Mouse (Mus musculus) liver, postnatal 0 days (tissue): ENCODE measurements around the gene Tcta. TPM values are rescaled to one million over a fixed set of nuclear protein-coding genes. Genes with fewer than 3 reads are reported as not detected.
A peak's percentile ranks its signal among the peaks of the same experiment; 100 is the strongest.

Experiments used
- ATAC-seq: fragments of 200-750 bp; cut with Nextera tagmentation; 2 replicates; pipeline ENCODE4 v1.8.0; 2017; ENCODE audit warnings: mild to moderate bottlenecking, moderate library complexity
- DNase-seq: peaks from one replicate; pipeline ENCODE4 v3.0.0-alpha.2; 2016
- H3K27ac ChIP-seq: fragments of 300-500 bp; sonication (generic); 2 replicates; pipeline ENCODE4 v1.5.1; 2014; ENCODE audit warnings: antibody characterized with exemption, moderate library complexity, mild to moderate bottlenecking, low read depth
- H3K27me3 ChIP-seq: fragments of 300-500 bp; sonication (generic); 2 replicates; pipeline ENCODE4 v1.6.1; 2014; ENCODE audit warnings: low read length, control low read depth, mixed read lengths; ENCODE audit not compliant: insufficient read depth
- H3K36me3 ChIP-seq: fragments of 300-500 bp; sonication (generic); replicated peaks from 2 replicates; pipeline ENCODE4 v1.6.1; 2014; ENCODE audit warnings: mild to moderate bottlenecking, control low read depth, low read length, moderate library complexity, mixed read lengths; ENCODE audit not compliant: insufficient read depth
- H3K4me1 ChIP-seq: fragments of 300-500 bp; sonication (generic); 2 replicates; pipeline ENCODE4 v1.6.1; 2014; ENCODE audit warnings: antibody characterized with exemption, mild to moderate bottlenecking, control low read depth; ENCODE audit not compliant: insufficient read depth
- H3K4me2 ChIP-seq: fragments of 300-500 bp; sonication (generic); 2 replicates; pipeline ENCODE4 v1.6.1; 2014; ENCODE audit warnings: low read depth, mild to moderate bottlenecking, low read length, moderate library complexity, mixed read lengths
- H3K4me3 ChIP-seq: fragments of 300-500 bp; sonication (generic); 2 replicates; pipeline ENCODE4 v1.5.1; 2014; ENCODE audit warnings: low read depth, low read length
- H3K9ac ChIP-seq: fragments of 300-500 bp; sonication (generic); replicated peaks from 2 replicates; pipeline ENCODE4 v1.6.1; 2014; ENCODE audit warnings: mild to moderate bottlenecking, moderate library complexity
- H3K9me3 ChIP-seq: fragments of 300-500 bp; sonication (generic); 2 replicates; pipeline ENCODE4 v1.6.1; 2016; ENCODE audit warnings: mild to moderate bottlenecking, control low read depth, low read length, mixed read lengths
- CTCF ChIP-seq: sonication (generic); IDR thresholded peaks from 2 replicates; pipeline ENCODE4 v1.5.1; 2016; ENCODE audit warnings: antibody characterized with exemption, low read depth
- EP300 ChIP-seq: IDR thresholded peaks from 2 replicates; pipeline ENCODE4 v1.6.1; 2016; ENCODE audit warnings: antibody characterized with exemption, low read depth, mild to moderate bottlenecking
- WGBS: fragments of 180-500 bp; shearing (Covaris S2); extraction: QIAGEN DNeasy Blood & Tissue Kit; methylation state at CpG from one replicate; pipeline ENCODE4 v1.1.7; 2014; ENCODE audit not compliant: insufficient replicate concordance; 5-methylcytosine and 5-hydroxymethylcytosine counted together
- polyA plus RNA-seq: library from polyadenylated mRNA; unstranded; fragments of >200 nt; fragmentation: Nextera tagmentation; extraction: Ambion mirVana; gene quantifications from 2 replicates; pipeline ENCODE4 v1.2.1, GENCODE M21; 2015

Gene Tcta
- polyA plus RNA-seq, 1 experiment from 2014 or later, result 16.3 TPM

DNA sequence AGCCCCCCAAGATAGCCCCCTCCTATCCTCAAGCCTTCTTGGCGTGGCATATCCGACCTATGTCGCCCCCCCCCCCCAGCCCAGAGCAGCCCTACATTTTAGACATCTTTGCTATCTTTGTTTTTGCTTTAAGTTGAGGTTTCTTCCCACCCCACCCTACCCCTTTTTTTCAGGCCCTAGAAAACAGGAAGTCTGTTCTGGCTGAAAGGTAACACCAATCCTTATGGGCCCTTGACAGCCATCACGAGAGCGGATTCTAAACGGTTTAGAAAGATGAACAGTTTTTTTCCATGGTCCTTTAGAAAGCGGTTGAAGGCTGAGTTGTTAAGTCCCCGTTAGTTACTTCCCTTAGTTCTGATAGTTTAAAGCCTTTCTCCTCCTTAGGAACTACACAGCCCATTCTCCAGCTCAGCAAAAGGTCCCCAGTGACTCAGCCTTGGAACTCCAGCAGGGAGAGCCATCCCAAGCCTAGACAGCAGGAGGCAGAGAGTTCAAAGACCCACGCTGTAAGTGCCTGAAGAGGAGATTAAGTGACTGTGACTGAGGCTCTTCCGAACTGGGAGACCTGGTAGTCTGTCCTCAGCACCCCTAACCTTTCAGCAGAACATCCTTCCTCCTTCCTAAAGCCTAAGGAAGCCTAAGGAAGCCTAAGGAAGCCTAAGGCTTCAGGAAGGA lies 39.6 kb downstream of the Tcta start:
- no peak for TF ChIP-seq EP300
- no peak for TF ChIP-seq CTCF
- ATAC-seq, result no peak
- Histone ChIP-seq H3K4me3 (no peak overlapping the region), H3K27me3 (no peaks in the 10 kb centered on the region), H3K36me3 (no peaks in the 10 kb centered on the region), H3K9ac (no peak overlapping the region), H3K4me1 (peaks cover 20% of the 10 kb centered on the region), H3K9me3 (no peaks in the 10 kb centered on the region), H3K27ac (no peak overlapping the region), H3K4me2 (no peak overlapping the region)
- no peak for DNase-seq
- WGBS, result 50% methylated on average over 10 of the region's 10 CpGs

DNA sequence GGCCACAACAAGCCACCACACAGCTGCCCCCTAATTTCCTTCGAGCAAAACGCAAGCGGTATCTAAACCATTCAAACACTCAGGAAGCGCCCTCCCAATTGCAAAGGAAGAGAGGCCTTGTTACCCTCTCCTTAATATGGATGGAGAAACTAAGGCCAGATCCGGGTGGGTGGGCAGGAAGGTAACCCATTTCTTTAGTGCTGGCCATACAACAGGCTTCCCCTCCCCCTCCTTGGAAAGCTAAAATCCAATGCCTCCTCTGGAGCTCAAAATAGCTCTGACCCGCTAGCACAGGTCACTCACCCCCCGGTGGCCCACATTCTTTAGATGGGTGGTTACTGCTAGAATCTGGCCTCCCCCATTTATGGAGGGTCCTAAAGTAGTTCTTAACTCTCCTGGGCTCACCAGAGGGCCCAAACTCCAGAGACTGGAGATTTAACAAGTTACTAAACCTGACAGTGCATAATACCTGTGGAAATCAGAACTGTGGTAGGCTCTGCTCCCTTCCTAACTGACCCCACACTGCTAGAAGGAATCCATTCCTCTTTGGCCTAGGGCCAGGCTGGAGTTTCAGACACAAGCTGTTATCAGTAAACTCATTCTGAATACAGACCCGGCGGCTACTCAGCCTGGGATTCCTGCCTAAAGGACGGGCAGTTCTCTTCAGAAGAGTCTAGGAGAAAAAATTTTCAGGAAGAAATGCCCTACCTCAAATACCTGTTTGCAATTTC lies 41.6 kb downstream of the Tcta start:
- ATAC-seq, result peak; percentile 30
- no peaks in the 10 kb centered on the region for H3K27me3 ChIP-seq
- TF ChIP-seq EP300 (no peak), CTCF (no peak)
- H3K4me1 ChIP-seq, result peaks cover 19% of the 10 kb centered on the region
- peak overlapping the region; percentile 98 for H3K4me2 ChIP-seq
- peak overlapping the region; percentile 82 for H3K9ac ChIP-seq
- DNase-seq, result peak; percentile 58
- H3K36me3 ChIP-seq, result no peaks in the 10 kb centered on the region
- H3K27ac ChIP-seq, result peak overlapping the region; percentile 89
- WGBS, result 11% methylated on average over 10 of the region's 10 CpGs
- peak overlapping the region; percentile 82 for H3K4me3 ChIP-seq
- H3K9me3 ChIP-seq, result no peaks in the 10 kb centered on the region

DNA sequence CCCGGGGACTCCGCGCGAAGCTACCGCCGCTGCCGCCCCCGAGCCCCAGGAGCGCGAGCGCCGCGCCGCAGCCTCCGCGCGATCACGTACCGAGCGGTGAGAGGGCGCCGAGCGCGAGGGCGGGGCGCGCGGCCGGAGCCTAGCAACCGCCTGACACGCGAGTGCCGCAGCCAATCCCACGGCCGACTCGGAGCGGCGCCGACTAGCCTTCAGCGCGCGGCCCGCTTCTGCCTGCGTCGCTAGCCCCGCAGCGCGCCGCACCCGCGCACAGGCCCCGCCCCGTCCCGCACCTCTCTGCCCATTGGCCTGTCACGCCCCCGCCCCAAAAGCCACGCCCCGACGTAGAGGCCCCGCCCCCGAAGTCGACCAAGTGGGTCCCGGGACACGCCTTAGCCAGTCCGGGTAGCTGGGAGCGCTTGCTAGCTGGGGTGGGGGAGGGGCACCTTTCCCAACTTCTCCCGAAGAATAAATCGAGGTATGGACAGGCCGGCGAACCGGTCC lies 42.2 kb downstream of the Tcta start, which contains the start of gene Dag1:
Gene Dag1 (minus strand): TSS at position 269 of the 501 bp plus-strand sequence.
- Histone ChIP-seq H3K4me1 (peaks cover 17% of the 10 kb centered on the region), H3K4me3 (peak within 1 kb of the TSS; percentile 82), H3K4me2 (peak within 1 kb of the TSS; percentile 98), H3K36me3 (no peaks in the 10 kb centered on the region), H3K9ac (peak within 1 kb of the TSS; percentile 82), H3K9me3 (no peaks in the 10 kb centered on the region), H3K27me3 (no peaks in the 10 kb centered on the region), H3K27ac (peak within 1 kb of the TSS; percentile 89)
- WGBS, result 0% methylated on average over 51 of the region's 71 CpGs
- no peak for TF ChIP-seq EP300
- no peak for TF ChIP-seq CTCF
- peak; percentile 100 for DNase-seq
- peak; percentile 96 for ATAC-seq

DNA sequence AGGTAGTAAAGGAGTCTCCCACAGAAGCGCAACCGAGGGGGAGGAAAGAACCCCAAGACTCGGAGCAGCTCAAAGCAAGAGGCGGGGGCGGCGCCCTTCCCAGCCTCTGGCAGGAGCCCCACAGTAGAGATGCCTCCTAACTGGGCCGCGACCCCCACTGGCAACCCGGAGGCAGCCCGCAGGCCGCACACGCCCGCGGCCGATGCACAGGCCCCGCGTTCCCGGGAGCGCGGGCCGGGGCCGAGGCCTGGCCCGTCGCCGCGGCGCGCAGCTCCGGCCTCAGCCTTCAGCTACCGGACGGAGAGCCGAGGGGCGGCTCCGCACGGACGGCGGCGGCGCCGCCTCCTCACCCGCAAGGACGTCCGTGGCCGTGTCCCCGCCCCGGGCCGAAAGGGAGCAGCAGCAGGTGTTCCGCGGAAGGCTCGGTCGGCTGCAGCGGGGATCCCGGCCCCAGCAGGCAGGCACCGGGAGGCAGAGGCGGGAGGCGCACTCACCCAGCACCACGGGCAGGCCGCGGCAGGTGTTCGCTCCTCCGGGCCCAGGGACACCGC lies 42.8 kb downstream of the Tcta start:
- DNase-seq (no peak), ATAC-seq (peak; percentile 60)
- no peaks in the 10 kb centered on the region for H3K36me3 ChIP-seq
- TF ChIP-seq CTCF (no peak), EP300 (no peak)
- H3K27me3 ChIP-seq, result no peaks in the 10 kb centered on the region
- no peaks in the 10 kb centered on the region for H3K9me3 ChIP-seq
- H3K4me1 ChIP-seq, result peaks cover 17% of the 10 kb centered on the region
- H3K4me3 ChIP-seq, result peak overlapping the region; percentile 82
- H3K4me2 ChIP-seq, result peak overlapping the region; percentile 98
- 2% methylated on average over 43 of the region's 62 CpGs for WGBS
- peak overlapping the region; percentile 82 for H3K9ac ChIP-seq
- H3K27ac ChIP-seq, result peak overlapping the region; percentile 89

DNA sequence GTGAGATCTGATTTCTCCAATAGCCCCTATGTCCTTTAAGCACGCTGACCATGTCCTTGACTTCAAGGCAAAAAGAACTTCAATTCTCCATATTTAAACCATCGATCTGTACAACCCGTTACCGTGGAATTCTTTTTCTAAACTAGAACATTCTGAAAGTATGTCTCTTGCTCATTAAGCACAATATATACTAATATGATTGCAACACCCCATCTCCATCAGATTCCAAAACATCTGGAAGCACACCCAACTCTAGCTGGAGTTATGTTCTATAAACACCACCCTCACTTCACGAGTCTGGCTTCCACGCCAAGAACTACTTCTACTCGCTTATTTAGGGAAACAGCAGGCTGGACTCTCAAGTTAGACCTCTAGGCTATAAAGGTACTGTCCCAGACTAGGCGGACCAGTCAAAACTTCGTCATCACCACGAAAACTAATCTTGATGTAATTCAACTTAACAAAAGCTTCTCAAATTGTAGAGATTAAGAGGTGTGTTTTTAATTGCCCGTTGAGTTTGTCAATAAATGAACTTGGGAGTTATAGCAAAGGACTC lies 43.4 kb downstream of the Tcta start:
- Histone ChIP-seq H3K27ac (peak overlapping the region; percentile 89), H3K4me1 (peaks cover 15% of the 10 kb centered on the region), H3K36me3 (no peaks in the 10 kb centered on the region), H3K4me3 (peak overlapping the region; percentile 82), H3K9ac (peak overlapping the region; percentile 82), H3K9me3 (no peaks in the 10 kb centered on the region), H3K27me3 (no peaks in the 10 kb centered on the region), H3K4me2 (peak overlapping the region; percentile 98)
- WGBS, result 54% methylated on average over 11 of the region's 11 CpGs
- DNase-seq (no peak), ATAC-seq (no peak)
- no peak for TF ChIP-seq EP300
- TF ChIP-seq CTCF, result no peak

DNA sequence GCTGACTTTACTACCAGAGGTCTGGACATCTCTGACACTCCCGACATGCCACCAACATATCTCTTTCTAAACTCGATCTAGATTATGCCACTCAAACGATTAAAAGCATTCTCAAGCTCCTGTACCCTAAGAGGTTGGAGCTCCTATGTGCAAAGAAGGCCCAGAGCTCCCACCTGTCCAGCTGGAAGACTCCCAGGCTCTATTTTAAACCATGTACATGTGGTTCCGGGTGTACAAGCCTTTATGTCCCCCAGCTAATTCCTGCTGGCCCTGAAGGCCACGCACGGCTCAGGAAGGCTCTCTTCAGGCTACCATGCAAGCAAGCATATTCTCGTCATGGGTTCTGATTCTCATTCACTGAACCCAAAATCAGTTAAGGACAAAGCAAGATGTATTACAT lies 44.1 kb downstream of the Tcta start:
- no peak for DNase-seq
- H3K9me3 ChIP-seq, result no peaks in the 10 kb centered on the region
- 68% methylated on average over 7 of the region's 7 CpGs for WGBS
- no peaks in the 10 kb centered on the region for H3K36me3 ChIP-seq
- no peak for TF ChIP-seq EP300
- no peak for TF ChIP-seq CTCF
- H3K9ac ChIP-seq, result no peak overlapping the region; the same call in 1 of the 2 replicates
- peaks cover 13% of the 10 kb centered on the region for H3K4me1 ChIP-seq
- H3K4me2 ChIP-seq, result peak overlapping the region; percentile 98
- no peak overlapping the region for H3K27ac ChIP-seq
- H3K27me3 ChIP-seq, result no peaks in the 10 kb centered on the region
- ATAC-seq, result no peak
- H3K4me3 ChIP-seq, result no peak overlapping the region
